Mouse (Mus musculus): ENCODE measurements around the gene Krt13. TPM values are rescaled to one million over a fixed set of nuclear protein-coding genes. Genes with fewer than 3 reads are reported as not detected.

Gene Krt13
- total RNA-seq (2015; ENCODE audit: low replicate concordance) (not detected in 2 replicates), total RNA-seq (2017; ENCODE audit: low replicate concordance) (not detected in 2 replicates)

DNA sequence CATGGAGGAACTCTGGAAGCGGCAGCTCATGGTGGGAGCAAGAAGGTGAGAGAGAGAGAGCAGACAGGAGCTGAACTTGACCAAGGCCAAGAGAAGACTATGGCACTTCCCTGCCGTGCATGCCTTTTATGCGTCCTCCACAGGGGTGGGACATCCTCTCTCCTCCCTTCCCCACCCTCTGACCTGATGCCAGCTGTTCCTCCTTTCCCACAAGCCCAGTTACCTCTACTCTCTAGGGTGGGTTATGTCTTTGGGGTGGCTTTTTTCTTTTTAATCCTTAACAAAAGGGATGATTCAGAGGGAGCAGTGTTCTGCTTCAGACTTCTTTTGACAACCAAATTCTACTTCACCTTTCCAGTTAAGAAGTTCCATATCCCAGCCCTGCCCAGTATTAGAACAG, at the start of gene Krt13:
Krt13 (minus strand) TSS at position 101 of the 400 bp plus-strand sequence.
- no peak for ATAC-seq (replicated peaks; ENCODE audit: low FRiP score, poor library complexity, severe bottlenecking)

GRCm38 (mm10) chr11:100168765-100169762, 47.7 kb upstream of the Krt13 start:
- ATAC-seq (replicated peaks; ENCODE audit: low FRiP score, poor library complexity, severe bottlenecking): no peak

DNA sequence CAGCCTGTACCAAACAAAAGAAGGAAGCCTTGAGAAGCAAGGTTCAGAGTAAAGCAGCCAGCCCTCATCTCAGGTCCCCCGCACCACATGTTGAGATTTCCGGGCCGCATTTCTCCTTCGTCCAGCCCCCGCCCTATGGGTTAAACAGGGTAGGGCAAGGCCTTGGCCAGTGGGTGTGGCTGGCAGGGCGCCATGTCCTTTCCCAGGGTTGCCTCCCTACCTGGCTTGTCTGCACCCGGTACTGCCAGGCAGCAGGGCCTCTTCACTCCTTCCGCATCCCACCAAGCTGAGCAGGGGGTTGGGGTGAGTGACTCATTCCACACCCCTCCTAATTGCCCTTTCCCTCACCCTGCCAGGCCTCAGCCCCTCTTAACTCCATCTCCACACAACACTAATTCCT, 46.7 kb upstream of the Krt13 start:
- ATAC-seq (replicated peaks; ENCODE audit: low FRiP score, poor library complexity, severe bottlenecking): no peak

DNA sequence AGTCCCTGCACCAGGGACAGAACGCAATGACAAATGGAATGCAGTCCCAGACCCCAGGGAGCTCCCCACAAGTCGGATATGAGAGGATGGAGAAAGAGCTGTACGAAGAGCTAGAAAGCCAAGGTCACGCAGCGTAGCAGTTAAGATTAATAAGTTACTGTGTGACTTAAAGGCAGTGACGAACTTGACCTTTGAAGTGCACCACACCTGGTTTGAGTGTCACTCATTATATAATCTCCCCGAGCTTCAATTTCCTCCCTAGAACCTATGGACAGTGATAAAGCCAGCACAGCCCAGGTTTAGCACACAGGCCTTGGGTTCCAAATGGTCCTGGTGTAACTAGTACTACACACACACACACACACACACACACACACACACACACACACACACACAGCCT, 43.0 kb upstream of the Krt13 start:
- no peak for ATAC-seq (replicated peaks; ENCODE audit: low FRiP score, poor library complexity, severe bottlenecking)

GRCm38 (mm10) chr11:100157908-100158477, 36.6 kb upstream of the Krt13 start:
- no peak for ATAC-seq (replicated peaks; ENCODE audit: low FRiP score, poor library complexity, severe bottlenecking)

DNA sequence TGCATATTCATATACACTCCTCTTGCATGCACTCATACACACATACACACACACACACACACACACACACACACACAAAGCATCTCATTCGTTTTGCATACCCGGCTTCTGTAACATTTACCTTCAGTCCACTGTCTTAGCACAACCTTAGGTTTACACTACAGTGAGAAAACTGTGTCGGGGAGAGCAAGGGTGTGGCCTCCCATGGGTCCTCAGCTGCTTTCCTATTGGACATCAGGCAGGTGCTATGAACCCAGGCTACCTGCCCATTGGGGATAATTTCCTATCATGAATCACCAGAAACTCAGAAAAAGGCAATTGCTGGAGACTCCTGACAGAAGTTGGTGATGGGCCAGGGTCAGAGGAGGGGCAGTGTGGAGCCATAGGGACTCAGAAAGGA, 36.0 kb upstream of the Krt13 start:
- no peak for ATAC-seq (replicated peaks; ENCODE audit: low FRiP score, poor library complexity, severe bottlenecking)

- ATAC-seq (replicated peaks; ENCODE audit: low FRiP score, poor library complexity, severe bottlenecking): no peak
These were observed 34.3 kb upstream of the Krt13 start for GRCm38 (mm10) chr11:100155497-100156255.

DNA sequence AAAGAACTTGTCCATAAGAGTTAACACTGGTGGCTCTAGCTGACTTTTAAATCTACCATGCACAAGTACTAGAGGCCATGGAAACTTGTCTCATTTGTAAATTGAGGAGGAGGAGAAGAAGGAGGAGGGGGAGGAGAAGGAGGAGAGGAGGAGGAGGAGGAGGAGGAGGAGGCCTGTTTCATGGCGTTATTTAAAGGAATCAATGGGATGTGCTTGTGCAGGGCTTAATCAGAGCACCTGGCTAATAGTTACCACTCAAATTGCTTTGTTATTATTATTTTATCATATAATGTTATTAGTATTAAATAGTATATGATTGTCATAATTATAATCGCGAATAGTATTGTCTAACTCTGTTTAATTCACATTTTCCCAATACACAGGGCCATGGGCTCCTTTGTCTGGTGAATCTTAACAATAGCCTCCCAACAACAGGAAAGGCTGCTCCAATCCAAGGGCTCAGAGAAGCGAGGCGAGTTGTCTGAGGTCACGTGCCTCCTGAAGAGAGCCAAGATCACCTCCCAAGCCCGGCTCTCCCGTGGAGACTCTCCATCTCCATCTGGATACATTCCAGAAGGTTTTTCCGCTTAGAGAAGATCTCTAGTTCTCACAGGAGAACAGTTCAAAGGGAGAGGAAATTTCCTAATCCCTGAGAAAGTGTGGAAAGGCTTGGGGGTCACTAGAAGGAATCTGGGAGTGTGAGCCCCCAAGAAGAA, 27.4 kb upstream of the Krt13 start, which contains the start of gene Krt19:
Krt19 (minus strand) TSS at position 51 of the 716 bp plus-strand sequence.
- ATAC-seq (replicated peaks; ENCODE audit: low FRiP score, poor library complexity, severe bottlenecking): no peak

GRCm38 (mm10) chr11:100147566-100148353, 26.4 kb upstream of the Krt13 start:
- ATAC-seq (replicated peaks; ENCODE audit: low FRiP score, poor library complexity, severe bottlenecking): no peak

DNA sequence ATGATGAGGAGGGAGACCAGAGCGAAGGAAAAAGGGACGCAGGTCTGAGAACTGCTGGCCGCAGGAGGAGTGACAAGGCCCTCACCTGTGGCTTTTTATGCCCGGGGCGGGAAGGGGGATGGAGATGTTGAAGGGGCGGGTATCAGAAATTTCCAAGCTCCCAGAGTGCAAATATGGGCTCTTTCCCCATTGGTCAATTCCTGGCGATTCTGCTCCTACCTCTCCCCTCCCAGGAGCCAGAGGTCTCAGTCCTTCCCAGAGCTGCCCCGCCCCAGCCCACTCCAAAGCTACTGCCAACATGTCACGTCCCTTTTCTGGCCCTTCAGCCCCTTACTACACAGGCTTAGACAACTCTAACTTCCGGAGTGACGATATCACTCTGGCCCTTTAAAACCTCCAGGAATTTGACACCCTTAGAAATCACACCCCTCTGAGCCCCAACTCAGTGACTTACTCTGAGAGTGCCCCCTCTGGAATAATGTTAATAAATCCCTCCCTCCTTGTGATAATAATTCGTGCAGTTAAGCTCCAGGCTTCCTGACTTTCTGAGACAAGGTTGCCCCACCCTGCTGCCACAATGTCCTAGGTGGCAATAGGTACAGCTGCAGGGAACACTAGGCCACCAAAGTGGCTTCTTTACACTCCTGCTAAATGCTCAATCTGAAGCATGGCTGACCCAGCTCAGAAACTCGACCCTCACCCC, 24.6 kb upstream of the Krt13 start:
- no peak for ATAC-seq (replicated peaks; ENCODE audit: low FRiP score, poor library complexity, severe bottlenecking)

DNA sequence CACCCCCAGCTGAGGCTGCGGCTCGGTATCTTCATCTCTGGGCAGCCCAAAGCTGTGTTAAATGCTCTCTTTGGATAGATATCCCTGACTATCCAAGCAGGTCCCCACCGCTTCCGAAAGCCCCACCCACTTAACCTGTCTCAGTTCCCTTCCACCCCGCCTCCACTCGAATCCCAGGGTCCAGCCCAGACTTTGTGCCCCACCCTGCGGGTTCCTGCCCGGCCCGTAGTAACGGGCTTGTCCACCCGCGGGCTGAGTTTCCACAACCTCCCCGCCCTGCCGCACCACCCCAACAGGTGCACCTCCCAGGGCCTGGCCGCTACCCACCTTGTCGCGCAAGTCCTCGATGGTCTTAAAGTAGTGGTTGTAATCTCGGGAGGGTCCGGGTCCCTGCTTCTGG, 23.7 kb upstream of the Krt13 start:
- ATAC-seq (replicated peaks; ENCODE audit: low FRiP score, poor library complexity, severe bottlenecking): no peak

- ATAC-seq (replicated peaks; ENCODE audit: low FRiP score, poor library complexity, severe bottlenecking): no peak
These were observed 19.6 kb upstream of the Krt13 start for GRCm38 (mm10) chr11:100140966-100141365.

DNA sequence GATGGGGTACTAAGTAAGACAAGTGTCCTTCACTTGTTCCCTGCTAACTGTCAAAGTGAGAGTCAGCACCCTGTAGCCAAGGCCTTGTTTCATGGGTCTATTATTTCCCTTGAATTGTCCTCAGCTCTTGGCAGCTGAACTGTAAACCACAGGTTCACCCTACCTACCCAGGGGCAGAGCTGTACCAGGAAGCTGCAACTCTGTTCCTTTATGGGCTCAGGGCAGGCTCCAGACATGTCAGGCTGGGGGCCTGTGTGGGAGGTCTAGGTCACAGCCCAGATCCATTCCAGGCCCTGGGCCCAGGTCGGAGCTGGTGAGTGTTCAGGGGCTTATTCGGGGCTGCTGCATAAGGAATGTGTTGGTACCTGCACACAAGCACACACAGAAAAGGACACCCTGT, 18.0 kb upstream of the Krt13 start:
- no peak for ATAC-seq (replicated peaks; ENCODE audit: low FRiP score, poor library complexity, severe bottlenecking)

DNA sequence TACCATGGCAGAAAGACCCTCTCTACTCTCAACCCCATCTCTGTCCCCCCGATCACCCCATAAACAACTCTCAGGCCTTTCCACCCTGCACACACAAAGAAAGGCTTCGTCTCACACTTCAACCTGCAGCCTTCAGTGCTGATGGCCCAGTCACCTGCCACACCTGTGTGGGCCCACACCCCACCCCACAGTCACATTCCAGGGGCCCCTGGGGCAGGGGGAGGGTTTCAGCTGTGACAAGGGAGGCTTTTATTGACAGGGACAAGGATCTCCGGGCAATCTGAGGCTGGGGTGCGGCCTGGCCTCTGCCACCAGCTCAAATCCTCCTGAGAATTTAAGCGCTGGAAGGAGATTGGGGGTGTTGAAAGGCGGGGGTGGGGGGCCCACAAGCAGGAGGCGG, 17.4 kb upstream of the Krt13 start:
- ATAC-seq (replicated peaks; ENCODE audit: low FRiP score, poor library complexity, severe bottlenecking): no peak

DNA sequence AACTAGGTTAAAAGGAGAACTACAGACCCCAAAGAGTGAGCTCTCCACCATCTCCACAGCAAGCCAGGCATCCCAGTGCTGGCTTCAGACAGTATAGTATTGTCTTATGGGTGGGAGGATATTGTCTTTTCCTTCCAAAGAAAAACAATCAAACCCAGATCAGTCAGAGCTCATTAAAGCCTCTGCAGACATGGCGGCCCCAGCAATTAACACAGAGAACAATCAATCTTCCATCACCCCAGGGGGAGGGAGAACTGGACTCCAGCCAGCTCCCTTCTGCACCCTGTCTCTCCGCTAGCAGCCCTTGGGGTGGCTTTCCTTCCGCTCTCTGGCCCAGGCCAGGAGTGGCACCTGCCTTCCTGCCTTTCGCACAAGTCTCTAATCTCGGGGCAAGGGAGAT, 16.3 kb upstream of the Krt13 start:
- no peak for ATAC-seq (replicated peaks; ENCODE audit: low FRiP score, poor library complexity, severe bottlenecking)

GRCm38 (mm10) chr11:100136559-100136958, 15.2 kb upstream of the Krt13 start:
- ATAC-seq (replicated peaks; ENCODE audit: low FRiP score, poor library complexity, severe bottlenecking): no peak

- no peak for ATAC-seq (replicated peaks; ENCODE audit: low FRiP score, poor library complexity, severe bottlenecking)
These were observed 14.4 kb upstream of the Krt13 start, which contains the start of gene Krt15 for GRCm38 (mm10) chr11:100135731-100136130. Gene Krt15, minus strand, starts transcription at chr11:100135928.

DNA sequence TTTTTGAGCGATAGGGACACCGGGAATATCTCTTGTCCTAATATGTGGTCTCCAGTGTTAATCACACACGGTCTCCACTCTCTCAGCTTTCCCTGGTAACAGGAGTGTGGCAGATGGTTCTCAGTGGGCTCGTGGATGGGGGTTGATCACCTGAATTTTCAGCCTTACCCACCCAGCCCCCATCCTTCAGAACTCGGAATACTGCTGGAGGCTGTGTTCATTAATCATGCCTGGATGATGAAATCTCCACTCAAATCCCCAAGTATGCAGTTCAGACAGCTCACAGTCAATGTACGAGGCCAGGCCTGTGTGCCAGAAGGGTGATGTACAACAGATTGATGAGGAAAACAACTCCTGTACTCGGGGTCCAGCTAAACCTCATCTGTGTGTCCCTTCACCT, 3.5 kb upstream of the Krt13 start:
- no peak for ATAC-seq (replicated peaks; ENCODE audit: low FRiP score, poor library complexity, severe bottlenecking)

Measured in erythroid progenitor cell, adult 5-6 weeks (primary cell).